Mouse (Mus musculus) heart, embryonic 11.5 days (tissue): Measurements from ENCODE around the gene Slc15a2. TPM values are rescaled to one million over a fixed set of nuclear protein-coding genes. Genes with fewer than 3 reads are reported as not detected.

Source experiments
- ATAC-seq: fragments of 200-750 bp; cut with Nextera tagmentation; replicated peaks from 2 replicates; pipeline ENCODE4 v1.8.0; 2017; ENCODE audit warnings: moderate library complexity; ENCODE audit not compliant: insufficient number of reproducible peaks, low FRiP score, low TSS enrichment
- H3K27ac ChIP-seq: fragments of 300-500 bp; sonication (generic); 2 replicates; pipeline ENCODE4 v1.5.1; 2014; ENCODE audit warnings: mild to moderate bottlenecking, low read depth, low read length
- H3K27me3 ChIP-seq: fragments of 300-500 bp; sonication (generic); 2 replicates; pipeline ENCODE4 v1.6.1; 2014; ENCODE audit warnings: mild to moderate bottlenecking, low read length, mixed read lengths; ENCODE audit not compliant: control insufficient read depth, insufficient read depth
- H3K36me3 ChIP-seq: fragments of 300-500 bp; sonication (generic); 2 replicates; pipeline ENCODE4 v1.6.1; 2014; ENCODE audit warnings: mild to moderate bottlenecking, low read length, moderate library complexity, mixed read lengths; ENCODE audit not compliant: control insufficient read depth, insufficient read depth
- H3K4me1 ChIP-seq: fragments of 300-500 bp; sonication (generic); 2 replicates; pipeline ENCODE4 v1.6.1; 2014; ENCODE audit warnings: low read length; ENCODE audit not compliant: control insufficient read depth, insufficient read depth
- H3K4me2 ChIP-seq: fragments of 300-500 bp; sonication (generic); 2 replicates; pipeline ENCODE4 v1.6.1; 2014; ENCODE audit warnings: mild to moderate bottlenecking, moderate library complexity
- H3K4me3 ChIP-seq: fragments of 300-500 bp; sonication (generic); 2 replicates; pipeline ENCODE4 v1.5.1; 2014; ENCODE audit warnings: low read depth, low read length
- H3K9ac ChIP-seq: fragments of 300-500 bp; sonication (generic); 2 replicates; pipeline ENCODE4 v1.6.1; 2014; ENCODE audit warnings: mild to moderate bottlenecking, low read depth, low read length, moderate library complexity
- H3K9me3 ChIP-seq: fragments of 300-500 bp; sonication (generic); replicated peaks from 2 replicates; pipeline ENCODE4 v1.6.1; 2016; ENCODE audit warnings: low read length; ENCODE audit not compliant: control insufficient read depth
- WGBS: fragments of 180-500 bp; shearing (Covaris S2); extraction: QIAGEN DNeasy Blood & Tissue Kit; methylation state at CpG from one replicate; pipeline ENCODE4 v1.1.7; 2014; ENCODE audit not compliant: insufficient replicate concordance; 5-methylcytosine and 5-hydroxymethylcytosine counted together
- polyA plus RNA-seq: library from polyadenylated mRNA; unstranded; fragments of >200 nt; fragmentation: Nextera tagmentation; extraction: Ambion mirVana; gene quantifications from 2 replicates; pipeline ENCODE4 v1.2.1, GENCODE M21; 2014

Gene Slc15a2
- 1.0 and 1.1 TPM in 2 replicates for polyA plus RNA-seq

- H3K4me2 ChIP-seq: no peak within 1 kb of the TSS
- H3K36me3 ChIP-seq: no peaks in the 10 kb centered on the region
- H3K27me3 ChIP-seq: no peaks in the 10 kb centered on the region
- H3K9me3 ChIP-seq: no peaks in the 10 kb centered on the region
- ATAC-seq: no peak
- H3K4me1 ChIP-seq: no peaks in the 10 kb centered on the region
- no peak within 1 kb of the TSS for H3K9ac ChIP-seq
- no peak within 1 kb of the TSS for H3K4me3 ChIP-seq
- WGBS: 62% methylated on average over 10 of the region's 10 CpGs
- no peak within 1 kb of the TSS for H3K27ac ChIP-seq
These were observed at the start of gene Slc15a2 for GRCm38 (mm10) chr16:36784594-36785313. Gene Slc15a2 (minus strand): TSS chr16:36784962.

- WGBS: 6% methylated on average over 11 of the region's 11 CpGs
- Histone ChIP-seq H3K36me3 (no peaks in the 10 kb centered on the region), H3K27ac (peak overlapping the region; percentile 10; the same call in 1 of the 2 replicates), H3K4me3 (peak overlapping the region; percentile 70), H3K4me2 (peak overlapping the region; percentile 93), H3K9me3 (no peaks in the 10 kb centered on the region), H3K4me1 (no peaks in the 10 kb centered on the region), H3K27me3 (peaks cover 5% of the 10 kb centered on the region; the same call in 1 of the 2 replicates), H3K9ac (peak overlapping the region; percentile 88)
- ATAC-seq: no peak
These were observed 44.1 kb upstream of the Slc15a2 start for GRCm38 (mm10) chr16:36828820-36829219.

GRCm38 (mm10) chr16:36828054-36828786 lies 43.5 kb upstream of the Slc15a2 start, which contains the start of gene Iqcb1:
Gene Iqcb1 (plus strand): TSS chr16:36828385.
- peak; percentile 99 for ATAC-seq
- Histone ChIP-seq H3K9me3 (no peaks in the 10 kb centered on the region), H3K9ac (peak within 1 kb of the TSS; percentile 88), H3K4me3 (peak within 1 kb of the TSS; percentile 70), H3K4me1 (no peaks in the 10 kb centered on the region), H3K27ac (peak within 1 kb of the TSS; percentile 10; the same call in 1 of the 2 replicates), H3K36me3 (no peaks in the 10 kb centered on the region), H3K4me2 (peak within 1 kb of the TSS; percentile 93), H3K27me3 (peaks cover 5% of the 10 kb centered on the region; the same call in 1 of the 2 replicates)
- WGBS: under 1% methylated on average over 62 of the region's 64 CpGs

- no peaks in the 10 kb centered on the region for H3K4me1 ChIP-seq
- peak; percentile 62; the same call in 1 of the 2 replicates for ATAC-seq
- no peaks in the 10 kb centered on the region for H3K9me3 ChIP-seq
- peak overlapping the region; percentile 70 for H3K4me3 ChIP-seq
- no peak overlapping the region for H3K27ac ChIP-seq
- H3K36me3 ChIP-seq: no peaks in the 10 kb centered on the region
- H3K27me3 ChIP-seq: peaks cover 5% of the 10 kb centered on the region; the same call in 1 of the 2 replicates
- WGBS: 4% methylated on average over 11 of the region's 11 CpGs
- peak overlapping the region; percentile 93 for H3K4me2 ChIP-seq
- peak overlapping the region; percentile 88 for H3K9ac ChIP-seq
These were observed 42.9 kb upstream of the Slc15a2 start for GRCm38 (mm10) chr16:36827611-36828053.

GRCm38 (mm10) chr16:36821474-36821873 lies 36.7 kb upstream of the Slc15a2 start:
- no peak overlapping the region for H3K4me3 ChIP-seq
- H3K4me2 ChIP-seq: no peak overlapping the region
- WGBS: 9% methylated on average over 3 of the region's 3 CpGs
- H3K27ac ChIP-seq: no peak overlapping the region
- H3K4me1 ChIP-seq: peaks cover 4% of the 10 kb centered on the region; the same call in 1 of the 2 replicates
- H3K36me3 ChIP-seq: no peaks in the 10 kb centered on the region
- H3K9ac ChIP-seq: no peak overlapping the region
- H3K9me3 ChIP-seq: no peaks in the 10 kb centered on the region
- no peak for ATAC-seq
- peaks cover 2% of the 10 kb centered on the region; the same call in 1 of the 2 replicates for H3K27me3 ChIP-seq

- no peak for ATAC-seq
- 62% methylated on average over 3 of the region's 3 CpGs for WGBS
- H3K9me3 ChIP-seq: no peaks in the 10 kb centered on the region
These were observed 36.0 kb upstream of the Slc15a2 start for GRCm38 (mm10) chr16:36820747-36821146.

GRCm38 (mm10) chr16:36820016-36820415 lies 35.3 kb upstream of the Slc15a2 start:
- no peak overlapping the region for H3K27ac ChIP-seq
- no peak for ATAC-seq
- H3K9ac ChIP-seq: no peak overlapping the region
- no peaks in the 10 kb centered on the region for H3K27me3 ChIP-seq
- no peak overlapping the region for H3K4me3 ChIP-seq
- no peaks in the 10 kb centered on the region for H3K36me3 ChIP-seq
- H3K4me1 ChIP-seq: peaks cover 4% of the 10 kb centered on the region; the same call in 1 of the 2 replicates
- no peaks in the 10 kb centered on the region for H3K9me3 ChIP-seq
- H3K4me2 ChIP-seq: no peak overlapping the region
- WGBS: 65% methylated on average over 6 of the region's 6 CpGs

More at GRCm38 (mm10) chr16:36820747-36821146, 36.0 kb upstream of the Slc15a2 start:
- Histone ChIP-seq H3K4me1 (peaks cover 4% of the 10 kb centered on the region; the same call in 1 of the 2 replicates), H3K27me3 (no peaks in the 10 kb centered on the region), H3K36me3 (no peaks in the 10 kb centered on the region), H3K9ac (no peak overlapping the region), H3K27ac (no peak overlapping the region), H3K4me2 (no peak overlapping the region), H3K4me3 (no peak overlapping the region)

- Histone ChIP-seq H3K4me3 (no peak overlapping the region), H3K4me2 (no peak overlapping the region), H3K27ac (no peak overlapping the region), H3K9ac (no peak overlapping the region), H3K27me3 (no peaks in the 10 kb centered on the region), H3K36me3 (no peaks in the 10 kb centered on the region), H3K4me1 (peaks cover 4% of the 10 kb centered on the region; the same call in 1 of the 2 replicates), H3K9me3 (no peaks in the 10 kb centered on the region)
- ATAC-seq: 0 out of 2 replicates have a peak, but pooled peaks have one; percentile 52
- WGBS: 16% methylated on average over 7 of the region's 7 CpGs
These were observed 32.7 kb upstream of the Slc15a2 start for GRCm38 (mm10) chr16:36817321-36817926.
